Mouse (Mus musculus): ENCODE results near the gene Rfng. TPM values are rescaled to one million over a fixed set of nuclear protein-coding genes. Genes with fewer than 3 reads are reported as not detected.
A peak's percentile ranks its signal among the peaks of the same experiment; 100 is the strongest.

Rfng gene
- polyA plus RNA-seq, 1 experiment from 2014 or later = 39.9 TPM

- ATAC-seq (replicated peaks; ENCODE audit: low FRiP score) = no peak
- H3K4me3 ChIP-seq (replicated peaks) = no peak overlapping the region
- WGBS = 66% methylated on average over 14 of the region's 14 CpGs
- no peaks in the 10 kb centered on the region for H3K36me3 ChIP-seq
- H3K9me3 ChIP-seq (replicated peaks) = peaks cover 15% of the 10 kb centered on the region
- peaks cover 6% of the 10 kb centered on the region; the same call in 1 of the 2 replicates for H3K4me1 ChIP-seq
- H3K27me3 ChIP-seq = peaks cover 5% of the 10 kb centered on the region; the same call in 1 of the 2 replicates
- no peak overlapping the region for H3K9ac ChIP-seq
- peak overlapping the region; percentile 47; the same call in 1 of the 2 replicates for H3K4me2 ChIP-seq
- no peak overlapping the region for H3K27ac ChIP-seq
Observed at GRCm38 (mm10) chr11:120761811-120762671, 22.0 kb downstream of the Rfng start.

GRCm38 (mm10) chr11:120760236-120760635 is 23.8 kb downstream of the Rfng start:
- no peak for ATAC-seq (replicated peaks; ENCODE audit: low FRiP score)
- Histone ChIP-seq H3K36me3 (no peaks in the 10 kb centered on the region), H3K9me3 (replicated peaks) (peaks cover 21% of the 10 kb centered on the region), H3K27me3 (peaks cover 5% of the 10 kb centered on the region; the same call in 1 of the 2 replicates), H3K27ac (no peak overlapping the region), H3K4me2 (no peak overlapping the region), H3K9ac (no peak overlapping the region), H3K4me3 (replicated peaks) (no peak overlapping the region), H3K4me1 (peaks cover 6% of the 10 kb centered on the region; the same call in 1 of the 2 replicates)
- WGBS = 60% methylated on average over 9 of the region's 9 CpGs

GRCm38 (mm10) chr11:120751606-120752005 is 32.4 kb downstream of the Rfng start:
- WGBS = 56% methylated on average over 4 of the region's 4 CpGs

GRCm38 (mm10) chr11:120749430-120749829 is 34.6 kb downstream of the Rfng start:
- no peak overlapping the region for H3K27ac ChIP-seq
- no peak overlapping the region for H3K4me3 ChIP-seq (replicated peaks)
- H3K36me3 ChIP-seq = no peaks in the 10 kb centered on the region
- H3K4me2 ChIP-seq = no peak overlapping the region
- ATAC-seq (replicated peaks; ENCODE audit: low FRiP score) = no peak
- H3K27me3 ChIP-seq = no peaks in the 10 kb centered on the region
- H3K4me1 ChIP-seq = no peaks in the 10 kb centered on the region
- no peaks in the 10 kb centered on the region for H3K9me3 ChIP-seq (replicated peaks)
- 66% methylated on average over 8 of the region's 8 CpGs for WGBS
- no peak overlapping the region for H3K9ac ChIP-seq

More at GRCm38 (mm10) chr11:120751606-120752005, 32.4 kb downstream of the Rfng start:
- no peaks in the 10 kb centered on the region for H3K4me1 ChIP-seq
- no peaks in the 10 kb centered on the region for H3K36me3 ChIP-seq
- H3K9me3 ChIP-seq (replicated peaks) = peaks cover 1% of the 10 kb centered on the region; the same call in 1 of the 2 replicates
- H3K27ac ChIP-seq = no peak overlapping the region
- ATAC-seq (replicated peaks; ENCODE audit: low FRiP score) = no peak
- no peak overlapping the region for H3K9ac ChIP-seq
- H3K4me3 ChIP-seq (replicated peaks) = no peak overlapping the region
- H3K27me3 ChIP-seq = no peaks in the 10 kb centered on the region
- H3K4me2 ChIP-seq = no peak overlapping the region

- WGBS = 71% methylated on average over 4 of the region's 4 CpGs
- H3K4me1 ChIP-seq = no peaks in the 10 kb centered on the region
- H3K4me2 ChIP-seq = no peak overlapping the region
- no peaks in the 10 kb centered on the region for H3K9me3 ChIP-seq (replicated peaks)
- no peaks in the 10 kb centered on the region for H3K27me3 ChIP-seq
- no peak overlapping the region for H3K9ac ChIP-seq
- ATAC-seq (replicated peaks; ENCODE audit: low FRiP score) = no peak
- H3K36me3 ChIP-seq = no peaks in the 10 kb centered on the region
- H3K27ac ChIP-seq = no peak overlapping the region
- no peak overlapping the region for H3K4me3 ChIP-seq (replicated peaks)
Observed at GRCm38 (mm10) chr11:120747974-120748373, 36.0 kb downstream of the Rfng start.

GRCm38 (mm10) chr11:120744121-120744701 is 39.8 kb downstream of the Rfng start:
- H3K36me3 ChIP-seq = no peaks in the 10 kb centered on the region
- ATAC-seq (replicated peaks; ENCODE audit: low FRiP score) = no peak
- H3K9ac ChIP-seq = no peak overlapping the region
- no peaks in the 10 kb centered on the region for H3K9me3 ChIP-seq (replicated peaks)
- no peaks in the 10 kb centered on the region for H3K27me3 ChIP-seq
- no peak overlapping the region for H3K27ac ChIP-seq
- H3K4me3 ChIP-seq (replicated peaks) = no peak overlapping the region
- H3K4me1 ChIP-seq = no peaks in the 10 kb centered on the region
- H3K4me2 ChIP-seq = no peak overlapping the region
- WGBS = 72% methylated on average over 7 of the region's 7 CpGs

GRCm38 (mm10) chr11:120740981-120741380 is 43.0 kb downstream of the Rfng start:
- no peaks in the 10 kb centered on the region for H3K4me1 ChIP-seq
- H3K27me3 ChIP-seq = no peaks in the 10 kb centered on the region
- no peak overlapping the region for H3K4me3 ChIP-seq (replicated peaks)
- no peak overlapping the region for H3K9ac ChIP-seq
- 91% methylated on average over 5 of the region's 5 CpGs for WGBS
- H3K9me3 ChIP-seq (replicated peaks) = no peaks in the 10 kb centered on the region
- no peak overlapping the region for H3K4me2 ChIP-seq
- H3K27ac ChIP-seq = no peak overlapping the region
- no peaks in the 10 kb centered on the region for H3K36me3 ChIP-seq
- ATAC-seq (replicated peaks; ENCODE audit: low FRiP score) = no peak

GRCm38 (mm10) chr11:120736424-120736823 is 47.6 kb downstream of the Rfng start:
- no peaks in the 10 kb centered on the region for H3K9me3 ChIP-seq (replicated peaks)
- H3K36me3 ChIP-seq = no peaks in the 10 kb centered on the region
- H3K27me3 ChIP-seq = no peaks in the 10 kb centered on the region
- no peak overlapping the region for H3K4me2 ChIP-seq
- no peak overlapping the region for H3K4me3 ChIP-seq (replicated peaks)
- no peak overlapping the region for H3K27ac ChIP-seq
- no peak for ATAC-seq (replicated peaks; ENCODE audit: low FRiP score)
- H3K9ac ChIP-seq = no peak overlapping the region
- H3K4me1 ChIP-seq = 0 out of 2 replicates have a peak, but pooled peaks cover 6% of the 10 kb centered on the region
- WGBS = 79% methylated on average over 6 of the region's 6 CpGs

GRCm38 (mm10) chr11:120733521-120733920 is 50.5 kb downstream of the Rfng start:
- H3K27me3 ChIP-seq = peaks cover 4% of the 10 kb centered on the region; the same call in 1 of the 2 replicates
- H3K9ac ChIP-seq = no peak overlapping the region
- no peak overlapping the region for H3K27ac ChIP-seq
- WGBS = 63% methylated on average over 6 of the region's 6 CpGs
- H3K9me3 ChIP-seq (replicated peaks) = no peaks in the 10 kb centered on the region
- H3K36me3 ChIP-seq = no peaks in the 10 kb centered on the region
- no peak for ATAC-seq (replicated peaks; ENCODE audit: low FRiP score)
- no peak overlapping the region for H3K4me3 ChIP-seq (replicated peaks)
- H3K4me1 ChIP-seq = peaks cover 12% of the 10 kb centered on the region; the same call in 1 of the 2 replicates
- no peak overlapping the region for H3K4me2 ChIP-seq

- no peak for ATAC-seq (replicated peaks; ENCODE audit: low FRiP score)
- 62% methylated on average over 12 of the region's 12 CpGs for WGBS
- peaks cover 4% of the 10 kb centered on the region; the same call in 1 of the 2 replicates for H3K27me3 ChIP-seq
- no peaks in the 10 kb centered on the region for H3K9me3 ChIP-seq (replicated peaks)
- peaks cover 12% of the 10 kb centered on the region for H3K4me1 ChIP-seq
- no peak within 1 kb of the TSS for H3K4me3 ChIP-seq (replicated peaks)
- H3K4me2 ChIP-seq = no peak within 1 kb of the TSS
- H3K36me3 ChIP-seq = no peaks in the 10 kb centered on the region
- no peak within 1 kb of the TSS for H3K27ac ChIP-seq
- H3K9ac ChIP-seq = no peak within 1 kb of the TSS
Observed at GRCm38 (mm10) chr11:120731858-120732680, 51.9 kb downstream of the Rfng start, which contains the start of gene Cbr2. Gene Cbr2, minus strand, starts transcription at chr11:120732114.

GRCm38 (mm10) chr11:120731395-120731794 is 52.6 kb downstream of the Rfng start:
- no peak for ATAC-seq (replicated peaks; ENCODE audit: low FRiP score)
- H3K9me3 ChIP-seq (replicated peaks) = no peaks in the 10 kb centered on the region
- peaks cover 4% of the 10 kb centered on the region; the same call in 1 of the 2 replicates for H3K27me3 ChIP-seq
- peaks cover 18% of the 10 kb centered on the region for H3K4me1 ChIP-seq
- H3K36me3 ChIP-seq = no peaks in the 10 kb centered on the region
- no peak overlapping the region for H3K4me2 ChIP-seq
- 100% methylated on average over 1 of the region's 1 CpGs for WGBS
- H3K9ac ChIP-seq = no peak overlapping the region
- no peak overlapping the region for H3K4me3 ChIP-seq (replicated peaks)
- no peak overlapping the region for H3K27ac ChIP-seq

Measured in kidney, embryonic 15.5 days (tissue).